Mouse (Mus musculus) forebrain, embryonic 11.5 days (tissue): ENCODE measurements around the gene Tada1. TPM values are rescaled to one million over a fixed set of nuclear protein-coding genes. Genes with fewer than 3 reads are reported as not detected.
A peak's percentile ranks its signal among the peaks of the same experiment; 100 is the strongest.

Experiments
- ATAC-seq: fragments of 200-750 bp; cut with Nextera tagmentation; replicated peaks from 2 replicates; pipeline ENCODE4 v1.8.0; 2017; ENCODE audit warnings: moderate TSS enrichment; ENCODE audit not compliant: low FRiP score
- DNase-seq: peaks from one replicate; pipeline ENCODE4 v3.0.0-alpha.2; 2017; ENCODE audit warnings: low spot score
- H3K27ac ChIP-seq: fragments of 300-500 bp; sonication (generic); 2 replicates; pipeline ENCODE4 v1.5.1; 2014; ENCODE audit warnings: low read depth, low read length
- H3K27me3 ChIP-seq: fragments of 300-500 bp; sonication (generic); 2 replicates; pipeline ENCODE4 v1.6.1; 2014; ENCODE audit warnings: mild to moderate bottlenecking, low read length, mixed read lengths; ENCODE audit not compliant: control insufficient read depth, insufficient read depth
- H3K36me3 ChIP-seq: fragments of 300-500 bp; sonication (generic); 2 replicates; pipeline ENCODE4 v1.6.1; 2014; ENCODE audit warnings: mild to moderate bottlenecking, low read length, moderate library complexity, mixed read lengths; ENCODE audit not compliant: control insufficient read depth, insufficient read depth
- H3K4me1 ChIP-seq: fragments of 300-500 bp; sonication (generic); replicated peaks from 2 replicates; pipeline ENCODE4 v1.6.1; 2014; ENCODE audit warnings: low read length, mixed read lengths; ENCODE audit not compliant: control insufficient read depth, insufficient read depth
- H3K4me2 ChIP-seq: fragments of 300-500 bp; sonication (generic); 2 replicates; pipeline ENCODE4 v1.6.1; 2014; ENCODE audit warnings: low read depth, mild to moderate bottlenecking, low read length, moderate library complexity, mixed read lengths; ENCODE audit not compliant: severe bottlenecking
- H3K4me3 ChIP-seq: fragments of 300-500 bp; sonication (generic); 2 replicates; pipeline ENCODE4 v1.5.1; 2014; ENCODE audit warnings: low read depth, low read length
- H3K9ac ChIP-seq: fragments of 300-500 bp; sonication (generic); 2 replicates; pipeline ENCODE4 v1.6.1; 2014; ENCODE audit warnings: low read length
- H3K9me3 ChIP-seq: fragments of 300-500 bp; sonication (generic); 2 replicates; pipeline ENCODE4 v1.6.1; 2016; ENCODE audit warnings: low read length, mixed read lengths; ENCODE audit not compliant: control insufficient read depth
- WGBS: fragments of 180-500 bp; shearing (Covaris S2); extraction: QIAGEN DNeasy Blood & Tissue Kit; methylation state at CpG from one replicate; pipeline ENCODE4 v1.1.7; 2014; 5-methylcytosine and 5-hydroxymethylcytosine counted together
- polyA plus RNA-seq: library from polyadenylated mRNA; unstranded; fragments of >200 nt; fragmentation: Nextera tagmentation; extraction: Ambion mirVana; gene quantifications from 2 replicates; pipeline ENCODE4 v1.2.1, GENCODE M21; 2014

Tada1 gene
- polyA plus RNA-seq, 1 experiment from 2014 or later, result 64.0 TPM

GRCm38 (mm10) chr1:166346906-166347305, 32.0 kb upstream of the Tada1 start:
- ATAC-seq (no peak), DNase-seq (no peak)
- Histone ChIP-seq H3K9me3 (no peaks in the 10 kb centered on the region), H3K27ac (no peak overlapping the region), H3K4me3 (no peak overlapping the region), H3K27me3 (no peaks in the 10 kb centered on the region), H3K4me2 (no peak overlapping the region), H3K9ac (no peak overlapping the region), H3K36me3 (no peaks in the 10 kb centered on the region), H3K4me1 (no peaks in the 10 kb centered on the region)
- WGBS, result 85% methylated on average over 3 of the region's 3 CpGs

- Histone ChIP-seq H3K9me3 (no peaks in the 10 kb centered on the region), H3K27me3 (no peaks in the 10 kb centered on the region), H3K36me3 (no peaks in the 10 kb centered on the region), H3K4me2 (no peak overlapping the region), H3K27ac (no peak overlapping the region), H3K4me1 (no peaks in the 10 kb centered on the region), H3K9ac (no peak overlapping the region), H3K4me3 (no peak overlapping the region)
- ATAC-seq, result no peak
- WGBS, result 85% methylated on average over 3 of the region's 3 CpGs
- DNase-seq, result no peak
Observed at GRCm38 (mm10) chr1:166349341-166349740, 29.6 kb upstream of the Tada1 start.

GRCm38 (mm10) chr1:166349751-166350150, 29.1 kb upstream of the Tada1 start:
- WGBS, result 81% methylated on average over 11 of the region's 11 CpGs
- H3K27me3 ChIP-seq, result no peaks in the 10 kb centered on the region
- H3K27ac ChIP-seq, result no peak overlapping the region
- ATAC-seq (no peak), DNase-seq (no peak)
- H3K4me3 ChIP-seq, result no peak overlapping the region
- H3K36me3 ChIP-seq, result no peaks in the 10 kb centered on the region
- H3K9me3 ChIP-seq, result no peaks in the 10 kb centered on the region
- no peaks in the 10 kb centered on the region for H3K4me1 ChIP-seq
- H3K9ac ChIP-seq, result no peak overlapping the region
- H3K4me2 ChIP-seq, result no peak overlapping the region

GRCm38 (mm10) chr1:166360157-166360855, 18.6 kb upstream of the Tada1 start:
- Histone ChIP-seq H3K9ac (no peak overlapping the region), H3K36me3 (no peaks in the 10 kb centered on the region), H3K4me2 (no peak overlapping the region), H3K27me3 (no peaks in the 10 kb centered on the region), H3K4me1 (no peaks in the 10 kb centered on the region), H3K9me3 (no peaks in the 10 kb centered on the region), H3K4me3 (no peak overlapping the region), H3K27ac (no peak overlapping the region)
- DNase-seq (peak; percentile 93), ATAC-seq (peak; percentile 93)
- WGBS, result 30% methylated on average over 14 of the region's 14 CpGs

GRCm38 (mm10) chr1:166360896-166361295, 18.0 kb upstream of the Tada1 start:
- H3K9ac ChIP-seq, result no peak overlapping the region
- H3K36me3 ChIP-seq, result no peaks in the 10 kb centered on the region
- no peak for DNase-seq
- no peak for ATAC-seq
- H3K27me3 ChIP-seq, result no peaks in the 10 kb centered on the region
- H3K4me3 ChIP-seq, result no peak overlapping the region
- no peaks in the 10 kb centered on the region for H3K4me1 ChIP-seq
- 81% methylated on average over 5 of the region's 5 CpGs for WGBS
- H3K4me2 ChIP-seq, result no peak overlapping the region
- no peak overlapping the region for H3K27ac ChIP-seq
- no peaks in the 10 kb centered on the region for H3K9me3 ChIP-seq

- H3K4me3 ChIP-seq, result no peak overlapping the region
- ATAC-seq, result no peak
- H3K9ac ChIP-seq, result no peak overlapping the region
- no peak for DNase-seq
- H3K27me3 ChIP-seq, result no peaks in the 10 kb centered on the region
- no peaks in the 10 kb centered on the region for H3K9me3 ChIP-seq
- 80% methylated on average over 3 of the region's 3 CpGs for WGBS
- H3K27ac ChIP-seq, result no peak overlapping the region
- H3K4me1 ChIP-seq, result no peaks in the 10 kb centered on the region
- no peak overlapping the region for H3K4me2 ChIP-seq
- H3K36me3 ChIP-seq, result no peaks in the 10 kb centered on the region
Observed at GRCm38 (mm10) chr1:166361842-166362241, 17.1 kb upstream of the Tada1 start.

GRCm38 (mm10) chr1:166362659-166363058, 16.2 kb upstream of the Tada1 start:
- DNase-seq, result no peak
- 81% methylated on average over 3 of the region's 3 CpGs for WGBS
- no peak for ATAC-seq
- Histone ChIP-seq H3K4me2 (no peak overlapping the region), H3K27ac (no peak overlapping the region), H3K4me3 (no peak overlapping the region), H3K36me3 (no peaks in the 10 kb centered on the region), H3K4me1 (no peaks in the 10 kb centered on the region), H3K27me3 (no peaks in the 10 kb centered on the region), H3K9ac (no peak overlapping the region), H3K9me3 (no peaks in the 10 kb centered on the region)

- Histone ChIP-seq H3K4me2 (no peak overlapping the region), H3K4me1 (no peaks in the 10 kb centered on the region), H3K4me3 (no peak overlapping the region), H3K27me3 (no peaks in the 10 kb centered on the region), H3K9ac (no peak overlapping the region), H3K36me3 (no peaks in the 10 kb centered on the region), H3K9me3 (no peaks in the 10 kb centered on the region), H3K27ac (no peak overlapping the region)
- DNase-seq, result no peak
- no peak for ATAC-seq
Observed at GRCm38 (mm10) chr1:166363122-166363521, 15.8 kb upstream of the Tada1 start.

GRCm38 (mm10) chr1:166377171-166377570, 1.7 kb upstream of the Tada1 start:
- no peak overlapping the region for H3K27ac ChIP-seq

More at GRCm38 (mm10) chr1:166377171-166377570, 1.7 kb upstream of the Tada1 start:
- no peaks in the 10 kb centered on the region; the same call in 1 of the 2 replicates for H3K27me3 ChIP-seq
- no peaks in the 10 kb centered on the region for H3K9me3 ChIP-seq
- no peaks in the 10 kb centered on the region for H3K36me3 ChIP-seq
- H3K9ac ChIP-seq, result no peak overlapping the region
- H3K4me1 ChIP-seq, result peaks cover 5% of the 10 kb centered on the region
- ATAC-seq, result no peak
- no peak overlapping the region for H3K4me3 ChIP-seq
- DNase-seq, result no peak
- H3K4me2 ChIP-seq, result no peak overlapping the region
- 82% methylated on average over 6 of the region's 6 CpGs for WGBS
